Mouse (Mus musculus) olfactory bulb, adult 2 months (tissue): ENCODE data around the gene Cd79a. TPM values are rescaled to one million over a fixed set of nuclear protein-coding genes. Genes with fewer than 3 reads are reported as not detected.
"Not testable (repeated sequence)": the region's sequence is repeated elsewhere in the genome, so short reads cannot be mapped to it uniquely, and the experiment has no call there.

ENCODE experiments used
- H3K27ac ChIP-seq: fragments of 200-500 bp; 2 replicates; pipeline ENCODE4 v1.5.1; 2012; ENCODE audit warnings: low read depth, low read length; ENCODE audit not compliant: insufficient read depth
- H3K4me1 ChIP-seq: fragments of 200-500 bp; 2 replicates; pipeline ENCODE4 v1.6.1; 2012; ENCODE audit warnings: low read length; ENCODE audit not compliant: control insufficient read depth, insufficient read depth
- H3K4me3 ChIP-seq: fragments of 200-500 bp; 2 replicates; pipeline ENCODE4 v1.5.1; 2012; ENCODE audit warnings: mild to moderate bottlenecking, low read depth, low read length, moderate library complexity; ENCODE audit not compliant: insufficient read depth
- CTCF ChIP-seq: fragments of 200-500 bp; IDR thresholded peaks from 2 replicates; pipeline ENCODE4 v1.5.1; 2012; ENCODE audit warnings: low read depth, mild to moderate bottlenecking, low read length, moderate library complexity; ENCODE audit not compliant: insufficient read depth
- POLR2A ChIP-seq: fragments of 200-500 bp; IDR thresholded peaks from 2 replicates; pipeline ENCODE4 v1.6.1; 2012; ENCODE audit warnings: mild to moderate bottlenecking, low read depth, low read length, moderate library complexity; ENCODE audit not compliant: insufficient read depth
- WGBS: fragments of 180-500 bp; shearing (Covaris S2); methylation state at CpG from one replicate; pipeline ENCODE4 v1.1.7; 2018; 5-methylcytosine and 5-hydroxymethylcytosine counted together
- polyA plus RNA-seq: library from polyadenylated mRNA; stranded (reverse); fragments of >200 nt; gene quantifications from 2 replicates; pipeline ENCODE4 v1.2.4, GENCODE M21; 2012; ENCODE audit warnings: low replicate concordance; ENCODE audit not compliant: missing spikeins, insufficient read depth, insufficient read length

Cd79a gene
- polyA plus RNA-seq, 1 experiment, result not detected

- H3K4me3 ChIP-seq, result no peak overlapping the region
- H3K27ac ChIP-seq, result no peak overlapping the region
- 74% methylated on average over 2 of the region's 2 CpGs for WGBS
- no peaks in the 10 kb centered on the region for H3K4me1 ChIP-seq
- no peak for TF ChIP-seq POLR2A
Observed at GRCm38 (mm10) chr7:24892125-24892583, 5.0 kb upstream of the Cd79a start.

GRCm38 (mm10) chr7:24895749-24896148 is 1.4 kb upstream of the Cd79a start:
- H3K4me3 ChIP-seq, H3K4me1 ChIP-seq, H3K27ac ChIP-seq: not testable (repeated sequence)
- 83% methylated on average over 2 of the region's 2 CpGs for WGBS

- H3K27ac ChIP-seq, result no peak overlapping the region
- WGBS, result 84% methylated on average over 8 of the region's 8 CpGs
- H3K4me1 ChIP-seq, result no peaks in the 10 kb centered on the region
- no peak overlapping the region for H3K4me3 ChIP-seq
- TF ChIP-seq POLR2A (no peak), CTCF (no peak)
Observed at GRCm38 (mm10) chr7:24896269-24896668, 912 bp upstream of the Cd79a start.

GRCm38 (mm10) chr7:24897959-24898358 is 778 bp downstream of the Cd79a start:
- Histone ChIP-seq H3K27ac (no peak overlapping the region), H3K4me3 (no peak overlapping the region), H3K4me1 (peaks cover 2% of the 10 kb centered on the region; the same call in 1 of the 2 replicates)
- TF ChIP-seq POLR2A, result no peak
- no peak for TF ChIP-seq CTCF
- WGBS, result 77% methylated on average over 5 of the region's 5 CpGs

GRCm38 (mm10) chr7:24901114-24901513 is 3.9 kb downstream of the Cd79a start:
- no peak overlapping the region for H3K27ac ChIP-seq
- WGBS, result 83% methylated on average over 6 of the region's 6 CpGs
- peaks cover 10% of the 10 kb centered on the region for H3K4me1 ChIP-seq
- TF ChIP-seq CTCF, result no peak
- no peak for TF ChIP-seq POLR2A
- H3K4me3 ChIP-seq, result no peak overlapping the region

- Histone ChIP-seq H3K27ac (peak overlapping the region; percentile 12; the same call in 1 of the 2 replicates), H3K4me1 (peaks cover 14% of the 10 kb centered on the region), H3K4me3 (no peak overlapping the region)
- 51% methylated on average over 1 of the region's 1 CpGs for WGBS
- TF ChIP-seq CTCF, result no peak
- TF ChIP-seq POLR2A, result no peak
Observed at GRCm38 (mm10) chr7:24901842-24902241, 4.7 kb downstream of the Cd79a start.

GRCm38 (mm10) chr7:24902264-24902629 is 5.1 kb downstream of the Cd79a start:
- H3K27ac ChIP-seq, result peak overlapping the region; percentile 12; the same call in 1 of the 2 replicates
- peak overlapping the region; percentile 71; the same call in 1 of the 2 replicates for H3K4me3 ChIP-seq
- 65% methylated on average over 2 of the region's 2 CpGs for WGBS
- no peak for TF ChIP-seq CTCF
- TF ChIP-seq POLR2A, result no peak
- peaks cover 18% of the 10 kb centered on the region for H3K4me1 ChIP-seq

GRCm38 (mm10) chr7:24902630-24903443 is 5.7 kb downstream of the Cd79a start, which contains the start of gene Arhgef1:
TSS of gene Arhgef1 (plus strand) at chr7:24902912.
- Histone ChIP-seq H3K4me3 (peak within 1 kb of the TSS; percentile 71), H3K4me1 (peaks cover 24% of the 10 kb centered on the region), H3K27ac (peak within 1 kb of the TSS; percentile 12; the same call in 1 of the 2 replicates)
- no peak for TF ChIP-seq POLR2A
- no peak for TF ChIP-seq CTCF
- WGBS, result 8% methylated on average over 64 of the region's 68 CpGs

GRCm38 (mm10) chr7:24903444-24903825 is 6.3 kb downstream of the Cd79a start:
- Histone ChIP-seq H3K4me3 (peak overlapping the region; percentile 71), H3K4me1 (peaks cover 28% of the 10 kb centered on the region), H3K27ac (no peak overlapping the region)
- WGBS, result 17% methylated on average over 10 of the region's 10 CpGs
- no peak for TF ChIP-seq POLR2A
- no peak for TF ChIP-seq CTCF
